Mouse (Mus musculus): Measurements from ENCODE around the gene Nccrp1. TPM values are rescaled to one million over a fixed set of nuclear protein-coding genes. Genes with fewer than 3 reads are reported as not detected.

Gene Nccrp1
- 0.14 and 2.8 TPM in 2 replicates for polyA plus RNA-seq (2012; rRNA removed)

DNA sequence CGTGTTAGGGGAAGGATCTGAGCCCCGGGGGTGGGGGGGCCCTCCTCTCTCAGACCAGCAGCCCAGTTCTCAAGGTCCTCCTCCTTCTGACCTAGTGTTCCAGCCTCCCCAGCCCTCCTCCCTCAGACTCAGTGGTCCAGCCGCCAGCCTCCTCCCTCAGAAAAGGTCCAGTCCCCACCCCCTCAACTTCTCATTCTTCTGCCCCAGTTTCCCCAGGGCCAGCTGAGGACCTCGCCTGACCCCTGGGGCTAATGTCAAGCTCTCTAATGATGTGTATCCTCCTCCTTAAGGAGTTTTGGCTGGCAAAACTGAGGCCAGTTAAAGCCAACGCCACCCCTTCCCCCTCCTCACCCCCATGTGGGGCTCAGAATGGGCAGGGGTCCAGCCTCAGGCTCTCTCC lies at the start of gene Nccrp1:
Gene Nccrp1, minus strand, starts transcription at position 101 of the 400 bp plus-strand sequence.
- TF ChIP-seq CTCF (IDR thresholded peaks at IDR 0.05; ENCODE audit: extremely low read depth, insufficient read length, insufficient replicate concordance, low read depth, low read length) (no peak), POLR2A (IDR thresholded peaks at IDR 0.05; ENCODE audit: low read depth, low read length) (no peak)
- Histone ChIP-seq H3K4me3 (ENCODE audit: low read depth, low read length) (no peak within 1 kb of the TSS), H3K4me1 (ENCODE audit: control insufficient read depth, insufficient read depth, insufficient read length, low read length) (peaks cover 4% of the 10 kb centered on the region), H3K36me3 (ENCODE audit: control insufficient read depth, insufficient read depth, low read length) (no peaks in the 10 kb centered on the region), H3K27ac (ENCODE audit: insufficient read depth, low read depth, low read length) (no peak within 1 kb of the TSS), H3K27me3 (ENCODE audit: control insufficient read depth, insufficient read depth, low read length) (peaks cover 18% of the 10 kb centered on the region)
- WGBS = 17% methylated on average over 5 of the region's 5 CpGs

GRCm38 (mm10) chr7:28595751-28596435 lies 48.8 kb upstream of the Nccrp1 start:
- no peaks in the 10 kb centered on the region for H3K27me3 ChIP-seq (ENCODE audit: control insufficient read depth, insufficient read depth, low read length)
- TF ChIP-seq POLR2A (IDR thresholded peaks at IDR 0.05; ENCODE audit: low read depth, low read length) (no peak), CTCF (IDR thresholded peaks at IDR 0.05; ENCODE audit: extremely low read depth, insufficient read length, insufficient replicate concordance, low read depth, low read length) (no peak)
- peak overlapping the region; percentile 98 for H3K4me3 ChIP-seq (ENCODE audit: low read depth, low read length)
- H3K27ac ChIP-seq (ENCODE audit: insufficient read depth, low read depth, low read length) = peak overlapping the region; percentile 94
- peaks cover 48% of the 10 kb centered on the region for H3K4me1 ChIP-seq (ENCODE audit: control insufficient read depth, insufficient read depth, insufficient read length, low read length)
- WGBS = 35% methylated on average over 8 of the region's 8 CpGs
- 0 out of 2 replicates have a peak, but pooled peaks cover 3% of the 10 kb centered on the region for H3K36me3 ChIP-seq (ENCODE audit: control insufficient read depth, insufficient read depth, low read length)

GRCm38 (mm10) chr7:28593206-28594111 lies 46.4 kb upstream of the Nccrp1 start:
- peaks cover 53% of the 10 kb centered on the region for H3K4me1 ChIP-seq (ENCODE audit: control insufficient read depth, insufficient read depth, insufficient read length, low read length)
- H3K27ac ChIP-seq (ENCODE audit: insufficient read depth, low read depth, low read length) = 0 out of 2 replicates have a peak overlapping the region, but pooled peaks have one; percentile 9
- TF ChIP-seq POLR2A (IDR thresholded peaks at IDR 0.05; ENCODE audit: low read depth, low read length) = no peak
- TF ChIP-seq CTCF (IDR thresholded peaks at IDR 0.05; ENCODE audit: extremely low read depth, insufficient read length, insufficient replicate concordance, low read depth, low read length) = no peak
- no peak overlapping the region for H3K4me3 ChIP-seq (ENCODE audit: low read depth, low read length)
- H3K36me3 ChIP-seq (ENCODE audit: control insufficient read depth, insufficient read depth, low read length) = 0 out of 2 replicates have a peak, but pooled peaks cover 3% of the 10 kb centered on the region
- no peaks in the 10 kb centered on the region for H3K27me3 ChIP-seq (ENCODE audit: control insufficient read depth, insufficient read depth, low read length)
- WGBS = 47% methylated on average over 14 of the region's 14 CpGs

GRCm38 (mm10) chr7:28591862-28592261 lies 44.8 kb upstream of the Nccrp1 start:
- Histone ChIP-seq H3K4me1 (ENCODE audit: control insufficient read depth, insufficient read depth, insufficient read length, low read length) (peaks cover 64% of the 10 kb centered on the region), H3K27ac (ENCODE audit: insufficient read depth, low read depth, low read length) (peak overlapping the region; percentile 32), H3K27me3 (ENCODE audit: control insufficient read depth, insufficient read depth, low read length) (no peaks in the 10 kb centered on the region), H3K4me3 (ENCODE audit: low read depth, low read length) (no peak overlapping the region), H3K36me3 (ENCODE audit: control insufficient read depth, insufficient read depth, low read length) (0 out of 2 replicates have a peak, but pooled peaks cover 3% of the 10 kb centered on the region)
- 59% methylated on average over 1 of the region's 1 CpGs for WGBS
- TF ChIP-seq POLR2A (IDR thresholded peaks at IDR 0.05; ENCODE audit: low read depth, low read length) (no peak), CTCF (IDR thresholded peaks at IDR 0.05; ENCODE audit: extremely low read depth, insufficient read length, insufficient replicate concordance, low read depth, low read length) (no peak)

- Histone ChIP-seq H3K27me3 (ENCODE audit: control insufficient read depth, insufficient read depth, low read length) (no peaks in the 10 kb centered on the region), H3K4me1 (ENCODE audit: control insufficient read depth, insufficient read depth, insufficient read length, low read length) (peaks cover 59% of the 10 kb centered on the region), H3K4me3 (ENCODE audit: low read depth, low read length) (no peak overlapping the region), H3K27ac (ENCODE audit: insufficient read depth, low read depth, low read length) (no peak overlapping the region), H3K36me3 (ENCODE audit: control insufficient read depth, insufficient read depth, low read length) (no peaks in the 10 kb centered on the region)
- TF ChIP-seq POLR2A (IDR thresholded peaks at IDR 0.05; ENCODE audit: low read depth, low read length) (no peak), CTCF (IDR thresholded peaks at IDR 0.05; ENCODE audit: extremely low read depth, insufficient read length, insufficient replicate concordance, low read depth, low read length) (no peak)
These were observed 40.6 kb upstream of the Nccrp1 start for GRCm38 (mm10) chr7:28587644-28588043.

DNA sequence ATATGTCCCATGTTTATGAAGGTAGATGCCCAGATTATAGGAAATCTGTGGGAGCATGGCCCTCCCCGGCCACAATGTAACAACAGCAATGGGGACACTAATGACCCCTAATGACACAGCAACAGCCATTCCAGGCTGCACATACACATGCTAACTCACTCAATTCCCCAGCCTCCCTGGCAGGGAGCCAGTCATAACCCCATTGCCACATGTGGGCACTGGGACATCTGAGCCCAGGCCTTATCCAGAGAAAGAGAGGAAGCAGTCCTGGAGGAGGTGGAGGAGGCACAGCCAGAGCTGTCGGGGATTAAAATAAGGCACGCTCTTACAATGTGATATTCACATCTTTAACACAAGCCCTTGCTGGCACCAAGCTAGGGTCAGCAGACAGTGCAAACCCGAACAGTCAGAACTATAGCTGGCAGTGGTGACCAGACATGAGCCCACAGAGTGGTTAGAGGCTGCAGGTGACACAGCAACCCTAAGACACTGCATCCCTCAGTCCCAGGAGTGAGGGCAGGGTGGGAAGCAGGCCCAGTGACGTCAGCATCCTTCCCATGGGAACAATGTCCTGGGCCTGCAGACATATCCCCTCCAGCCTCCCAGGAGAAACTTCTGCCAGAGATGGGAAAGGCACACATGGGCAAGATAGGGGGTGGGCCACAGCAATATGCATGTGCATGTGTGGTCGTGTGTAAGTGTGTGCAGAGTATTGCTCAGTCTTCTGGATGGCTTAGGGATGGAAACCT lies 39.8 kb upstream of the Nccrp1 start:
- no peak overlapping the region for H3K4me3 ChIP-seq (ENCODE audit: low read depth, low read length)
- TF ChIP-seq POLR2A (IDR thresholded peaks at IDR 0.05; ENCODE audit: low read depth, low read length) (no peak), CTCF (IDR thresholded peaks at IDR 0.05; ENCODE audit: extremely low read depth, insufficient read length, insufficient replicate concordance, low read depth, low read length) (no peak)
- H3K4me1 ChIP-seq (ENCODE audit: control insufficient read depth, insufficient read depth, insufficient read length, low read length) = peaks cover 55% of the 10 kb centered on the region

More for the DNA sequence above, 39.8 kb upstream of the Nccrp1 start:
- WGBS = 51% methylated on average over 6 of the region's 6 CpGs
- H3K27ac ChIP-seq (ENCODE audit: insufficient read depth, low read depth, low read length) = no peak overlapping the region
- H3K36me3 ChIP-seq (ENCODE audit: control insufficient read depth, insufficient read depth, low read length) = no peaks in the 10 kb centered on the region
- no peaks in the 10 kb centered on the region for H3K27me3 ChIP-seq (ENCODE audit: control insufficient read depth, insufficient read depth, low read length)
